Mouse (Mus musculus) neural tube, embryonic 11.5 days (tissue): ENCODE results near the gene Slc13a3. TPM values are rescaled to one million over a fixed set of nuclear protein-coding genes. Genes with fewer than 3 reads are reported as not detected.

Experiments
- ATAC-seq: fragments of 200-750 bp; cut with Nextera tagmentation; 2 replicates; pipeline ENCODE4 v1.8.0; 2017; ENCODE audit warnings: moderate number of reproducible peaks, mild to moderate bottlenecking, moderate TSS enrichment, moderate library complexity; ENCODE audit not compliant: insufficient read depth, low FRiP score, low TSS enrichment
- DNase-seq: peaks from one replicate; pipeline ENCODE4 v3.0.0-alpha.2; 2015; ENCODE audit warnings: low spot score
- H3K27ac ChIP-seq: fragments of 300-500 bp; sonication (generic); 2 replicates; pipeline ENCODE4 v1.5.1; 2014; ENCODE audit warnings: low read depth, mild to moderate bottlenecking, low read length
- H3K27me3 ChIP-seq: fragments of 300-500 bp; sonication (generic); 2 replicates; pipeline ENCODE4 v1.6.1; 2014; ENCODE audit warnings: mild to moderate bottlenecking, low read length, mixed read lengths; ENCODE audit not compliant: control insufficient read depth, insufficient read depth
- H3K36me3 ChIP-seq: fragments of 300-500 bp; sonication (generic); 2 replicates; pipeline ENCODE4 v1.6.1; 2014; ENCODE audit warnings: mild to moderate bottlenecking, low read length, moderate library complexity, mixed read lengths; ENCODE audit not compliant: control insufficient read depth, insufficient read depth
- H3K4me1 ChIP-seq: fragments of 300-500 bp; sonication (generic); 2 replicates; pipeline ENCODE4 v1.6.1; 2014; ENCODE audit warnings: low read length, mixed read lengths; ENCODE audit not compliant: control insufficient read depth, insufficient read depth
- H3K4me2 ChIP-seq: fragments of 300-500 bp; sonication (generic); 2 replicates; pipeline ENCODE4 v1.6.1; 2014; ENCODE audit warnings: low read depth, mild to moderate bottlenecking, moderate library complexity
- H3K4me3 ChIP-seq: fragments of 300-500 bp; sonication (generic); 2 replicates; pipeline ENCODE4 v1.5.1; 2014; ENCODE audit warnings: low read depth, low read length
- H3K9ac ChIP-seq: fragments of 300-500 bp; sonication (generic); 2 replicates; pipeline ENCODE4 v1.6.1; 2014; ENCODE audit warnings: mild to moderate bottlenecking, low read length
- H3K9me3 ChIP-seq: fragments of 300-500 bp; sonication (generic); 2 replicates; pipeline ENCODE4 v1.6.1; 2016; ENCODE audit warnings: low read length; ENCODE audit not compliant: control insufficient read depth
- WGBS: fragments of 180-500 bp; shearing (Covaris S2); extraction: QIAGEN DNeasy Blood & Tissue Kit; methylation state at CpG from one replicate; pipeline ENCODE4 v1.1.7; 2014; 5-methylcytosine and 5-hydroxymethylcytosine counted together
- polyA plus RNA-seq: library from polyadenylated mRNA; unstranded; fragments of >200 nt; fragmentation: Nextera tagmentation; extraction: Ambion mirVana; gene quantifications from 2 replicates; pipeline ENCODE4 v1.2.1, GENCODE M21; 2014

The Slc13a3 gene
- polyA plus RNA-seq, 1 experiment from 2014 or later = 0.23 TPM

GRCm38 (mm10) chr2:165360861-165361260 is 112.2 kb downstream of the Slc13a3 start:
- no peaks in the 10 kb centered on the region for H3K27me3 ChIP-seq
- no peaks in the 10 kb centered on the region for H3K36me3 ChIP-seq
- no peaks in the 10 kb centered on the region for H3K4me1 ChIP-seq
- no peak overlapping the region for H3K4me2 ChIP-seq
- ATAC-seq = no peak
- H3K27ac ChIP-seq = no peak overlapping the region
- peak; percentile 75 for DNase-seq
- H3K9ac ChIP-seq = no peak overlapping the region
- WGBS = 0% methylated on average over 1 of the region's 1 CpGs
- no peaks in the 10 kb centered on the region for H3K9me3 ChIP-seq
- H3K4me3 ChIP-seq = no peak overlapping the region

Other genes with a start within 250 kb of the Slc13a3 start
- 3.1 and 3.4 TPM in 2 replicates for gene Cdh22, start 238.4 kb downstream of the Slc13a3 start, polyA plus RNA-seq
- 47.3 and 48.2 TPM in 2 replicates for gene Slc35c2, start 185.4 kb downstream of the Slc13a3 start, polyA plus RNA-seq
- gene Elmo2, start 146.8 kb downstream of the Slc13a3 start, polyA plus RNA-seq = 89.0 and 97.7 TPM in 2 replicates
- gene Zfp663, start 104.5 kb downstream of the Slc13a3 start, polyA plus RNA-seq = 5.1 and 6.1 TPM in 2 replicates
- gene Zfp334, start 85.0 kb downstream of the Slc13a3 start, polyA plus RNA-seq = 22.2 and 23.0 TPM in 2 replicates
- gene Ocstamp, start 72.8 kb downstream of the Slc13a3 start, polyA plus RNA-seq = not detected in 2 replicates
- 48.4 and 52.9 TPM in 2 replicates for gene Trp53rka, start 20.1 kb upstream of the Slc13a3 start, polyA plus RNA-seq
- 3.0 and 3.6 TPM in 2 replicates for gene Slc2a10, start 30.6 kb upstream of the Slc13a3 start, polyA plus RNA-seq
- gene Eya2, start 121.8 kb upstream of the Slc13a3 start, polyA plus RNA-seq = 25.6 and 29.6 TPM in 2 replicates